Mouse (Mus musculus) C3H10T1/2 (cell line): ENCODE measurements around the gene Odf3b. TPM values are rescaled to one million over a fixed set of nuclear protein-coding genes. Genes with fewer than 3 reads are reported as not detected.

Experiments
- polyA plus RNA-seq, 2 experiments: library from polyadenylated mRNA; unstranded; fragments of >200 nt; fragmentation: generic; extraction: Trizol; gene quantifications; one replicate each; pipeline ENCODE4 v1.2.1; 2012; ENCODE audit warnings: missing spikeins in 2 of 2

The Odf3b gene
- under 1 TPM in 1 of 2 experiments, not detected in 1; 0.17 TPM for polyA plus RNA-seq

DNA sequence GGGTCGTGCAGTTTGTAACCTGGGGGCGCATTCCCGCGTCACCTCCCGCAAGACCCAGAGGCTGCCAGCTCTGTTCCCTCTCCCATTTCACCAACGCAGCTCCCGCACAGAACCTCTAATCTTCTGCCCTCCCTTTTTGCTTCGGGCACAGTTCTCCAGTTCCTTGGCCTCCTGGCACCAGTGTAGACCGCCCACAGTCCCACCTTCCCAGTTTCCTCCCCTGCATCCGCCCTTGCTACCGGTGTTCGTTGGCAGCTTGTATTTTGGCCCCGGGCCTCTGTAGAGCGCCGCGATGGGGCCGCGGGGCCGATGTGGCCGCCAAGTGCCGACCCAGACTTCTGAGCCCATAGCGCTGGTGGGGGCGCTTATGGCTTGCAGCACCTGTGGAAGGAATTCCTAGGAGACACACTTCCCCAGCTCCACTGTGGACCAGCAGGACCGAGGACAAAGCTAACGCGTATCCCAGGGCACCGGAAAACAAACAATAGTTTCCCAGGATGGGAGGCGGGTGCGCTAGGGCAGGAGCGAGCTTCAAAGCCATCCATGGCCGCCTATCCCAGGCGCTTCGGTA is at the start of gene Odf3b:
TSS of gene Odf3b (minus strand) at position 452 of the 571 bp plus-strand sequence.

DNA sequence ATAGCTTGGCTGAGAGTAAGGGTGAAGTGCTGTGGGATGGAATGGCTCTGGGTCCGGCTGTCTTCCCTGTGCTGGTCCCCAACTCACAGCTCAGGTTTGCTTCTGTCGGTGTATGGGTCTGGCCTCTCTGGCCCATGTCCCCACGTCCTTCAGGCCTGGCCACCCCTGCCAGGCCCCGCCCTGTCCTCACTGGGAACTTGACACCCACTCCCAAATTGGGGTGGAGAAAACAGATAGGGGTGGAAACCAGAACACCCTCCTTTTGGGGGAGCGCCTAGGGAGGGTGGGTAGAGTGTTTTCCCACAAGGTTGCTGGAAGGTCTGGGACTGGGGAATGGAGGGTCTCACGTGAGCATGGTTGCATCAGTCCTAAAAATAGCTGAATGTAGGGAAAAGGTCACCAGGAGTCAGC is 46.6 kb upstream of the Odf3b start, which contains the start of gene Cpt1b:
TSS of gene Cpt1b (minus strand) at position 153 of the 411 bp plus-strand sequence.

DNA sequence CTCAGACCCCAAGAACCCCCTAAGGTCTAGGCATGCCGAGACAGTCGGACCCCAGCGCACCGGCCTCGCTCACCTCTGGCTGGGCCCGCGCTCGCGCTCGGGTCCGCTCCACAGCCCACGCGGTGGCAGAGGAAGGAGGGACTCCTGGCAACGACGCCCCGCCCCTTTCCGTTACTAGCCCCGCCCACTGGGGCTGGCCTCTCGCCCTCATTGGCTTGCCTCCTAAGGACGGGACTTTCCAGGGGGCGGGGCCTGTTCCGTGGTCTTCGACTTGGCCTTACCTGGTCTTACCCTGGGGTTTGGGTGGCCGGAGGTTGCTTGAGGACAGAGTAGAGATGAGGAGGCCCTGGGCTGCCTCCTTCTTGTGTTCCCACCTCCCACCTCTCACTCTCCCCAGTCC is 31.0 kb upstream of the Odf3b start, which contains the start of gene Syce3:
TSS of gene Syce3 (minus strand) at position 386 of the 400 bp plus-strand sequence.

DNA sequence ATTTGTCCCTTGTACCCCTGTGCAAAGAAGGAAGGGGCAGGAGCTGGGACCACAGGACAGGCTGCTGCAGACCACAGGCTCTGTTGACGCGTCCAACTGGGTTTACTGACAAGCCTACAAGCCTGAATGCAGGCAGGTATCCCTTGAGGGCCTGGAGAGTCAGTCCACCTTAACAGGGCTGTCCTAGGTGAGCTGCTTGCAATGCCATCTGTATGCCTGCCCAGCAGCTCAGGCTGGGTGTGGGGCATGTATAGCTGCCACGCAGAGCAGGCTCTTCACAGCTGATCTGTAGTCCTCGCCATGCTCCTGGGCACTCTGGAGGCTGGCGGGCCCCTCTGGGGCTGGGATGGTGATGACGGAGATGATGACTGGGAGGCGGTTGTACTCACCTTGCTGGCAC is 5.5 kb upstream of the Odf3b start, which contains the start of gene Klhdc7b:
TSS of gene Klhdc7b (plus strand) at position 301 of the 400 bp plus-strand sequence.

DNA sequence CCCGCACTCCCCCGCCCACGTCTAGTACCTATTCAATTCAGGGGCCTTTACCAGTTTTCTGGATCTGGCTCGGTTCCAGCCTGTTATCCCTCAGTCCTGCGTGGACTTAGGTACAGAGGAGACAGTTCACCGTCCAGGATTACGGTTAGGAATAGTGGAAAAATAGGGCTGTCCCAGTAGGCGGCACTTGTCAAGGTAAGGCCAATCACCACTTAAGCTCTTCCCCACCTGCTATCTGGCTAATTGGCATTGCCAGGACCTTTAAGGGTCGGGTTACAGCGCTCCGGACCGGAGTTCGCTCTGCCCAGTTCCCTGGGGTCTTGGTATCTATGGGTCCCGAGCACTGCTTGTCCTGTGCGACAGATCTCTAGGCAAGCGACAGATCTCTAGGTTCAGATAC is 2.1 kb downstream of the Odf3b start, which contains the start of gene Tymp:
TSS of gene Tymp (minus strand) at position 83 of the 400 bp plus-strand sequence.

DNA sequence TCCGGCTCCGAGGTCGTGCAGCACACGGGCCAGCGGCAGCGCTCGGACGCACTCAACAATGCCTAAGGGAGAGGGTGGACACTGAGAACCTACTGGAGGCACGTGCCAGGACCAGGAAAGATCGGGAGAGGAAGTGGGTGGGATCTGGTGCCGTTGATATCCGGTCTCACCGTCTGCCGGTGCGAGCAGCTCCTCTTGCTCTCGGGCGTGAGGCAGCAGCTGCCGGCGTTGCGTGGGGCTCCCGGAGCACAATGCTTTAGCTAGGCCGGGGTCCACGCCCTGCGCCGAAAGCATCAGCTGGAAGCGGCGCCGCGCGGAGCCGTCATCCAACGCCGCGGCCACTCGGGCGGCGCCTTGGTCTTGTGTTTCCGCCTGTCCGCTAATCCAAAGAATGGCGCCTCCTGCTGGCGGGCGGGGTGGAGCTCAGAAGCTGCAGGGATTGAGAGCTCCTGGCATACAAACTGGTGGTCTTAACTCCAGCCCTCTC is 5.3 kb downstream of the Odf3b start, which contains the start of gene Sco2:
TSS of gene Sco2 (minus strand) at position 85 of the 487 bp plus-strand sequence.

DNA sequence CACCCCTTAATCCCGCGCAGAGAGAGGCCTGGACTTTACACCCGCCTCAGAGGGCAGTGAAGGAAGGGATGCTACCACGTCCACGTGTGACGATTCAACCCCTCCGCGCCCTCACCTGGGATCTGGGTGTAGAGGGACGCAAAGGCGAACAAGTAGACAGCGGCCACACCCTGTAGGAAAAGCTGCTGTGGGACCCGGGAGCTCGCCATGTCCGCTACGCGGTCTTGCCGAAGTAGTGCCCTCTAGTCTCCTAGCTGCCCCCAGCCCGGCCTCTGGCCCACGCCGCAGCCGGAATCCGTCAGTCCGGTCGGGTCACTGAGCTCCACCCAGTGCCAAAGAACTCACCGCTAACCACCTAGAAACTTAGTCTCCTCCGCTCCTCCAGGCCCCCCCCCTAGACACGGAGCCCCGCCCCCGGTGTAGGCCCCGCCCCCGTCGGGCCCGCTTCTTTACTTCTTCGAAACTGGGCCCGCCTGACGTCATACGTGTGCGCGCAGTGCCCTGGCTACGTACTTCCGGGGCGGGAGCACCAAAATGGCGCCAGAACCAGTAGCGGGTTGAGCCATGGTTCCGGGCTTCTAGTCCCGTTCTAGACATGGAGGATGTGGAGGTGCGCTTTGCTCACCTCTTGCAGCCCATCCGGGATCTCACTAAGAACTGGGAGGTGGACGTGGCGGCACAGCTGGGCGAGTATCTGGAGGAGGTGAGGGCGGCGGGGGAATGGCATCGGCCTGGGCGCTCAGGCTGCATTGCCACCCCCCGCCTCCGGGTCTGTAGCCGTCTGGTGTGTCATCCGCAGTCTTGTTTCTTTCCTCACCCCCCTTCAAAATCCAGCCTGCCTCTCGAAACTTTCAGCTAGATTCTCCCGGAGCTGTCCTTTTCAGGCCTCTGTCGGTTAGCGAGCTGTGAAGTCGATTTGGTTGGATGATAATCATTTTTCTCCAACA is 23.6 kb downstream of the Odf3b start, which contains the start of the genes Lmf2 and Ncaph2:
TSS of gene Lmf2 (minus strand) at position 419 of the 947 bp plus-strand sequence.
TSS of gene Ncaph2 (plus strand) at position 479 of the 947 bp plus-strand sequence.

DNA sequence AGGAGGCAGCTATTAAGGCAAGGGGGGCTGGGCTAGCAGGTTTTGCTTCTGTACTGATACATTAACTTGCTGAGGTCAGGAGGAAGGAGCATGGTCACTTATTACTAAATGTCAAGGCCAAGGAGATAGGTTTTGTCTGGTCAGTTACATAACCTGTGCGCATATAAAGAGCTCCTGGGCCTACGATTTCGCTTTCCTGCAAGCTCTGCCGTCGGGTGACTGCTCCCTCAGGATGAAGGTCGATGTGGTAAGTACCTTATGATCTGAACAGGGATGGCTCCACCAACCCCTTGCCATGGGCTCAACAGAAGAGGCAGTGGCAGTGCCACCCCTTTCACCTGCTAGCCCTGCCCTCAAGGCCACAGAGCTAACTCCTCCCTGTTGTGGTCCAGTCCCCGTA is 44.8 kb downstream of the Odf3b start, which contains the start of gene Miox:
TSS of gene Miox (plus strand) at position 128 of the 400 bp plus-strand sequence.

Other genes with a start within 250 kb of the Odf3b start
- gene Mapk12, start 238.6 kb downstream of the Odf3b start, polyA plus RNA-seq: 10 to 100 TPM; 29.5 to 43.6 TPM
- 10 to 100 TPM; 12.4 to 13.6 TPM for gene Mapk11, start 229.7 kb downstream of the Odf3b start, polyA plus RNA-seq
- gene Plxnb2, start 198.5 kb downstream of the Odf3b start, polyA plus RNA-seq: 100 to 1,000 TPM; 252 to 448 TPM
- 1 to 10 TPM; 1.6 to 6.5 TPM for gene Dennd6b, start 182.8 kb downstream of the Odf3b start, polyA plus RNA-seq
- 10 to 100 TPM in 1 of 2 experiments, 1 to 10 TPM in 1; 7.8 to 52.7 TPM for gene Ppp6r2, start 167.7 kb downstream of the Odf3b start, polyA plus RNA-seq
- 100 to 1,000 TPM; 132 to 134 TPM for gene Sbf1, start 64.0 kb downstream of the Odf3b start, polyA plus RNA-seq
- under 1 TPM; 0.02 to 0.04 TPM for gene Adm2, start 56.6 kb downstream of the Odf3b start, polyA plus RNA-seq
- gene Miox, start 44.9 kb downstream of the Odf3b start, polyA plus RNA-seq: not detected
- gene Lmf2, start 23.6 kb downstream of the Odf3b start, polyA plus RNA-seq: 100 to 1,000 TPM in 1 of 2 experiments, 10 to 100 TPM in 1; 80.9 to 141 TPM
- 100 to 1,000 TPM; 197 to 330 TPM for gene Ncaph2, start 23.6 kb downstream of the Odf3b start, polyA plus RNA-seq
- 10 to 100 TPM; 19.3 to 37.8 TPM for gene Sco2, start 5.4 kb downstream of the Odf3b start, polyA plus RNA-seq
- 1 to 10 TPM; 3.0 to 3.1 TPM for gene Tymp, start 2.2 kb downstream of the Odf3b start, polyA plus RNA-seq
- gene Klhdc7b, start 5.6 kb upstream of the Odf3b start, polyA plus RNA-seq: not detected
- gene Syce3, start 31.2 kb upstream of the Odf3b start, polyA plus RNA-seq: not detected
- 1 to 10 TPM in 1 of 2 experiments, under 1 TPM in 1; 0.13 to 1.8 TPM for gene Cpt1b, start 46.6 kb upstream of the Odf3b start, polyA plus RNA-seq
- gene C730034F03Rik, start 50.3 kb upstream of the Odf3b start, polyA plus RNA-seq: 1 to 10 TPM in 1 of 2 experiments, under 1 TPM in 1; 0.19 to 1.8 TPM
- under 1 TPM in 1 of 2 experiments, not detected in 1; 0.20 TPM for gene Gm44502, start 50.4 kb upstream of the Odf3b start, polyA plus RNA-seq
- 10 to 100 TPM; 28.5 to 71.8 TPM for gene Chkb, start 50.6 kb upstream of the Odf3b start, polyA plus RNA-seq
- under 1 TPM in 1 of 2 experiments, not detected in 1; 0.06 TPM for gene Mapk8ip2, start 74.6 kb upstream of the Odf3b start, polyA plus RNA-seq
- 10 to 100 TPM; 15.9 to 95.8 TPM for gene Arsa, start 98.1 kb upstream of the Odf3b start, polyA plus RNA-seq
- gene Shank3, start 120.3 kb upstream of the Odf3b start, polyA plus RNA-seq: under 1 TPM in 1 of 2 experiments, not detected in 1; 0.07 TPM
- gene Acr, start 189.0 kb upstream of the Odf3b start, polyA plus RNA-seq: not detected
- gene Rabl2, start 212.6 kb upstream of the Odf3b start, polyA plus RNA-seq: 10 to 100 TPM; 10.2 to 34.3 TPM